Mouse (Mus musculus): Measurements from ENCODE around the gene Acad10. TPM values are rescaled to one million over a fixed set of nuclear protein-coding genes. Genes with fewer than 3 reads are reported as not detected.
"Not testable (repeated sequence)": the region's sequence is repeated elsewhere in the genome, so short reads cannot be mapped to it uniquely, and the experiment has no call there.

Gene Acad10
- polyA plus RNA-seq, 1 experiment from 2014 or later, result 1.8 TPM

DNA sequence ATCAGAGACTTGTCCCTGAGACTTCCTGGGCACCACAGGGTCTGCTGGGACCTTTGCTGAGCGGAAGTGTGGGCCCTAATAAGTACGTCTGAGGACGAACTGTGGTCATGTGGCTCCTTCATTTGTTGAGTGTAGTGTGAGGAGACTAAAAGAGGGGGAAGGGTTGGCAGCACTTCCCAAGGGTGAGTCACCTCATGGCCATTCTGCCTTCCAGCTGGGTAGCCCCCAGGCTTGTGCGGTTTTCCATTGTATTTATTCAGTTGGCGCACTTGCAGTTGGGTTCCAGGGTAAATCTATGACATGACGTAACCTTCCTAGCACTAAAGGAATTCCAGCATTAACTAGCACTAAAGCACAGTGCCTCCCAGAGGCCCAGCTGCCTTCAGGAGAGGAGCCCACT is 25.2 kb upstream of the Acad10 start:
- peaks cover 42% of the 10 kb centered on the region for H3K36me3 ChIP-seq (replicated peaks)
- no peaks in the 10 kb centered on the region for H3K4me1 ChIP-seq
- H3K9ac ChIP-seq, result no peak overlapping the region
- H3K4me3 ChIP-seq, result no peak overlapping the region
- no peak overlapping the region for H3K4me2 ChIP-seq
- H3K9me3 ChIP-seq, result no peaks in the 10 kb centered on the region
- no peaks in the 10 kb centered on the region for H3K27me3 ChIP-seq (replicated peaks)
- WGBS, result 87% methylated on average over 6 of the region's 6 CpGs
- no peak overlapping the region for H3K27ac ChIP-seq
- no peak for ATAC-seq (replicated peaks)

- Histone ChIP-seq H3K4me3 (no peak overlapping the region), H3K4me2 (no peak overlapping the region), H3K9me3 (no peaks in the 10 kb centered on the region), H3K4me1 (no peaks in the 10 kb centered on the region), H3K27me3 (replicated peaks) (no peaks in the 10 kb centered on the region), H3K27ac (no peak overlapping the region), H3K36me3 (replicated peaks) (peaks cover 73% of the 10 kb centered on the region), H3K9ac (no peak overlapping the region)
- ATAC-seq (replicated peaks), result no peak
- WGBS, result 100% methylated on average over 2 of the region's 2 CpGs
These were observed 21.9 kb upstream of the Acad10 start for GRCm38 (mm10) chr5:121682250-121682649.

GRCm38 (mm10) chr5:121670412-121670811 is 10.1 kb upstream of the Acad10 start:
- no peaks in the 10 kb centered on the region for H3K9me3 ChIP-seq
- no peak overlapping the region for H3K4me2 ChIP-seq
- no peak overlapping the region for H3K4me3 ChIP-seq
- no peak overlapping the region for H3K27ac ChIP-seq
- WGBS, result 80% methylated on average over 3 of the region's 3 CpGs
- no peak for ATAC-seq (replicated peaks)
- no peaks in the 10 kb centered on the region for H3K4me1 ChIP-seq
- no peaks in the 10 kb centered on the region for H3K27me3 ChIP-seq (replicated peaks)
- H3K9ac ChIP-seq, result no peak overlapping the region
- peaks cover 12% of the 10 kb centered on the region for H3K36me3 ChIP-seq (replicated peaks)

DNA sequence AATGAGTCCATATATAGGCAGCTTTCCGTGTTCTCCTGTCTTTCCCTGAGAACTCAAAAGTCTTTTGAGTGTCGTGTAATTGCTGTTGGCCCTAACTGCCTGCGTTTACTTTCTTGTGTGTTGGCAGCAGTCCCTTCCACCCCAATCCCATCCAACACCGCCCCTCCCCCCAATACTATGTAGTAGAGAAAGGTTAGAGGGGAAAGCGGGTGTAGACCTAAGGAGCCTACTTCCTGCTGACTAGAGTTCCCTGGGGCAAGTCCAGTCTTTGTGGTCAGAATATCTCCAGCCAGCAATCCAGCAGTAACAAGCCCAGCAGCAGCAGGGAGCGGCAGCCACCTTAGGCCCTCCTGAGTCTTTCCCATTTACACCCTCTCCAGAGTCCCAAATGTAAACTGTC is 8.1 kb upstream of the Acad10 start:
- H3K4me3 ChIP-seq, result no peak overlapping the region
- no peaks in the 10 kb centered on the region for H3K27me3 ChIP-seq (replicated peaks)
- 89% methylated on average over 6 of the region's 6 CpGs for WGBS
- no peaks in the 10 kb centered on the region for H3K9me3 ChIP-seq
- H3K36me3 ChIP-seq (replicated peaks), result peaks cover 15% of the 10 kb centered on the region
- H3K9ac ChIP-seq, result no peak overlapping the region
- no peaks in the 10 kb centered on the region for H3K4me1 ChIP-seq
- no peak overlapping the region for H3K27ac ChIP-seq
- H3K4me2 ChIP-seq, result no peak overlapping the region
- no peak for ATAC-seq (replicated peaks)

DNA sequence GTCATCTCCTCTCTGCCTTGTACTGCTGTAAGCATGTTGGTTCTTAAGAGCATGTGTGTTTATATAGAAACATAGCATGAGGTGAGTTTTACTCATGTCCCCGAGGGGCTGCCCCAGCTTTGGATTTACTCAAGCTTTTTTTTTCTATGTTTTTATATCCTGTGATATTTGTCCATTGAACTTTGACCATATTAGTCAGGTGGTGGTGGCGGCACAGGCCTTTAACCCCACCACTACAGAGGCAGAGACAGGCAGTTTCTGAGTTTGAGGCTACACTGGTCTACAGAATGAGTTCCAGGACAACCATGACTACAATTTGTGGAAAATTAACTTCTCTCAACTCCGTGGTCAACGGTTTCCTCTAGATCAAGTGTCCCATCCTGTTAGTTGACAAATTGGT is 6.8 kb upstream of the Acad10 start:
- Histone ChIP-seq H3K4me1 (peaks cover 6% of the 10 kb centered on the region), H3K4me2 (no peak overlapping the region), H3K36me3 (replicated peaks) (peaks cover 13% of the 10 kb centered on the region), H3K4me3 (no peak overlapping the region), H3K9ac (no peak overlapping the region), H3K27me3 (replicated peaks) (no peaks in the 10 kb centered on the region), H3K9me3 (no peaks in the 10 kb centered on the region), H3K27ac (no peak overlapping the region)
- 98% methylated on average over 4 of the region's 4 CpGs for WGBS
- ATAC-seq (replicated peaks), result no peak

DNA sequence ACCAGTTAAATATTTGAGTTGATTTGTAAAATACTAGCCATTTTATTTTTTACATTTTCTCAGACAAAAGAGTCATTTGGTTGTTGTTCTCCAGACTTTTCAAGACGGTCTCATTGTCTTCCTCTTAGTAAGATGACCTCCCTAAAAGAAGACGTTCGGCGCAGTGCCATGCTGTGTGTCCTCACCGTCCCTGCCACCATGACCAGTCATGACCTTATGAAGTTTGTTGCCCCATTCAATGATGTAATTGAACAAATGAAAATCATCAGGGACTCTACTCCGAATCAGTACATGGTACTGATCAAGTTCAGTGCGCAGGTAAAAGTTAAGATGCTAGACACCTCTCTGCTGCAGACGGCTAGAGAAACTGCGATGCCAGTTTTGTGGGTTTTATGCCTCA is 4.7 kb upstream of the Acad10 start:
- no peaks in the 10 kb centered on the region for H3K9me3 ChIP-seq
- WGBS, result 96% methylated on average over 9 of the region's 9 CpGs

GRCm38 (mm10) chr5:121664078-121664477 is 3.8 kb upstream of the Acad10 start:
- H3K9ac ChIP-seq, result no peak overlapping the region
- 93% methylated on average over 6 of the region's 6 CpGs for WGBS
- H3K4me1 ChIP-seq, result peaks cover 23% of the 10 kb centered on the region
- H3K4me2 ChIP-seq, result no peak overlapping the region
- H3K27me3 ChIP-seq (replicated peaks), result no peaks in the 10 kb centered on the region
- no peaks in the 10 kb centered on the region for H3K9me3 ChIP-seq
- no peak overlapping the region for H3K4me3 ChIP-seq
- peaks cover 9% of the 10 kb centered on the region for H3K36me3 ChIP-seq (replicated peaks)
- ATAC-seq (replicated peaks), result no peak
- no peak overlapping the region for H3K27ac ChIP-seq

More for the DNA sequence above, 4.7 kb upstream of the Acad10 start:
- no peak for ATAC-seq (replicated peaks)
- peaks cover 17% of the 10 kb centered on the region for H3K4me1 ChIP-seq
- no peak overlapping the region for H3K27ac ChIP-seq
- H3K27me3 ChIP-seq (replicated peaks), result no peaks in the 10 kb centered on the region
- H3K4me2 ChIP-seq, result no peak overlapping the region
- peaks cover 9% of the 10 kb centered on the region for H3K36me3 ChIP-seq (replicated peaks)
- H3K4me3 ChIP-seq, result no peak overlapping the region
- H3K9ac ChIP-seq, result no peak overlapping the region

DNA sequence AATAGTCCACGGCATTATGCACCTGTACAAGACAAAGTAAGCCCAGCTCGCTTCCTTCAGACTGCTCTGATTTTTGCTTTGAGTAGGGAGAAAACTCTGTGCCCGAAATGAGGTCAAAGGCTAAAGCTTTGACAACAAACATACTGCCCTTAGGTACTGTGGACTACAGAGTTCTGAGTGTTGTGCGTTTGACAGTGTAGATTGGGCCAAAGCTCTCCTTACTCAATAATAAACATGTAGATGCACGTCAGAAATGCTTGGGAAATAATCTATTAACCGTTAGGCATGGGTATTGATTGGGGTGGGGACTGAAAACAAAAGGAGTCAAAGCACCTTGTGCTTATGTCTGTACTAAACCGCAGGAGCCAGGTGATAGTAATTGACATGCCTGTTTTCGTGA is 3.1 kb upstream of the Acad10 start:
- WGBS, result 90% methylated on average over 8 of the region's 8 CpGs
- Histone ChIP-seq H3K9ac (no peak overlapping the region), H3K9me3 (no peaks in the 10 kb centered on the region), H3K27me3 (replicated peaks) (no peaks in the 10 kb centered on the region), H3K4me2 (no peak overlapping the region), H3K36me3 (replicated peaks) (peaks cover 9% of the 10 kb centered on the region), H3K4me3 (no peak overlapping the region), H3K4me1 (peaks cover 23% of the 10 kb centered on the region), H3K27ac (no peak overlapping the region)
- no peak for ATAC-seq (replicated peaks)

- Histone ChIP-seq H3K4me3 (peak overlapping the region; percentile 59), H3K9me3 (no peaks in the 10 kb centered on the region), H3K27me3 (replicated peaks) (no peaks in the 10 kb centered on the region), H3K27ac (no peak overlapping the region), H3K36me3 (replicated peaks) (peaks cover 9% of the 10 kb centered on the region), H3K4me2 (peak overlapping the region; percentile 68), H3K9ac (peak overlapping the region; percentile 71), H3K4me1 (peaks cover 23% of the 10 kb centered on the region)
- 81% methylated on average over 5 of the region's 5 CpGs for WGBS
- no peak for ATAC-seq (replicated peaks)
These were observed 1.2 kb upstream of the Acad10 start for GRCm38 (mm10) chr5:121661494-121661893.

GRCm38 (mm10) chr5:121660897-121661254 is 562 bp upstream of the Acad10 start:
- Histone ChIP-seq H3K36me3 (replicated peaks) (peaks cover 9% of the 10 kb centered on the region), H3K4me3 (peak overlapping the region; percentile 59), H3K4me1 (peaks cover 23% of the 10 kb centered on the region), H3K27ac (peak overlapping the region; percentile 75), H3K9me3 (no peaks in the 10 kb centered on the region), H3K27me3 (replicated peaks) (no peaks in the 10 kb centered on the region), H3K9ac (peak overlapping the region; percentile 71), H3K4me2 (peak overlapping the region; percentile 68)
- 2% methylated on average over 26 of the region's 26 CpGs for WGBS
- ATAC-seq (replicated peaks), result peak; percentile 51

- WGBS, result 88% methylated on average over 6 of the region's 6 CpGs
- H3K9me3 ChIP-seq, result not testable (repeated sequence)
These were observed 2.7 kb downstream of the Acad10 start for GRCm38 (mm10) chr5:121657656-121658055.

DNA sequence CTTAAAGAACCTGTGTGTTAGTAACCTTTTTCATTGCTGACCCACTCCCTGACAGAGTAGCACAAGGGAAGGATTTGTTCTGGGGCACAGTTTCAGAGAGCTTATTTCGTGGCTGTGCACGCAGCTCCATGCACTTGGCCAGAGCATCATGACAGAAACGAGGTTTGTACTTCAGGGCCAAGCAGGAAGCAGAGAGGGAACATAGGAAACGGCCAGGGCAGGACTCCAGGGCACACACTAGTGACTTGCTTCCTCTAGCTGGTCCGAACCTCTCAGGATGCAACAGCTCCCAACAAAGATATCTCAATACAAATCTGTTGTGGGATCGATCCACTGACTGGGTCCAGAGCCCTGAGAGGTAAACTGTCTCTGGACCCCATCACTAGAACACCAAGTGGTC is 3.4 kb downstream of the Acad10 start:
- not testable (repeated sequence) for H3K9ac ChIP-seq; H3K27ac ChIP-seq; H3K36me3 ChIP-seq (replicated peaks); H3K27me3 ChIP-seq (replicated peaks); H3K9me3 ChIP-seq; ATAC-seq (replicated peaks); H3K4me2 ChIP-seq; H3K4me3 ChIP-seq
- 82% methylated on average over 6 of the region's 6 CpGs for WGBS
- peaks cover 15% of the 10 kb centered on the region for H3K4me1 ChIP-seq

More at GRCm38 (mm10) chr5:121657656-121658055, 2.7 kb downstream of the Acad10 start:
- H3K27ac ChIP-seq; H3K9ac ChIP-seq; ATAC-seq (replicated peaks); H3K36me3 ChIP-seq (replicated peaks); H3K4me3 ChIP-seq; H3K27me3 ChIP-seq (replicated peaks); H3K4me2 ChIP-seq: not testable (repeated sequence)
- H3K4me1 ChIP-seq, result peaks cover 23% of the 10 kb centered on the region

GRCm38 (mm10) chr5:121654526-121654925 is 5.8 kb downstream of the Acad10 start:
- Histone ChIP-seq H3K9ac (no peak overlapping the region), H3K4me2 (no peak overlapping the region), H3K4me1 (peaks cover 2% of the 10 kb centered on the region), H3K27me3 (replicated peaks) (no peaks in the 10 kb centered on the region), H3K9me3 (no peaks in the 10 kb centered on the region), H3K27ac (no peak overlapping the region), H3K36me3 (replicated peaks) (no peaks in the 10 kb centered on the region), H3K4me3 (no peak overlapping the region)
- 80% methylated on average over 4 of the region's 4 CpGs for WGBS
- no peak for ATAC-seq (replicated peaks)

All from midbrain, embryonic 15.5 days (tissue).